Mouse (Mus musculus) liver, postnatal 0 days (tissue): Measurements from ENCODE around the gene Rarres1.

ENCODE experiments used
- CTCF ChIP-seq: sonication (generic); IDR thresholded peaks from 2 replicates; pipeline ENCODE4 v1.5.1; 2016; ENCODE audit warnings: antibody characterized with exemption, low read depth
- EP300 ChIP-seq: IDR thresholded peaks from 2 replicates; pipeline ENCODE4 v1.6.1; 2016; ENCODE audit warnings: antibody characterized with exemption, low read depth, mild to moderate bottlenecking

- no peak for TF ChIP-seq CTCF
- TF ChIP-seq EP300 = no peak
Measured at GRCm38 (mm10) chr3:67449660-67450059, 65.7 kb downstream of the Rarres1 start.
